Mouse (Mus musculus) brain, embryonic 14.5 days (tissue): ENCODE measurements around the gene Sod1. TPM values are rescaled to one million over a fixed set of nuclear protein-coding genes. Genes with fewer than 3 reads are reported as not detected.

Experiments used
- DNase-seq: peaks from one replicate; pipeline ENCODE4 v3.0.0-alpha.2; 2011; ENCODE audit warnings: low read depth
- CTCF ChIP-seq: fragments of 200-500 bp; IDR thresholded peaks from 2 replicates; pipeline ENCODE4 v1.5.1; 2012; ENCODE audit warnings: inconsistent platforms, mild to moderate bottlenecking, moderate library complexity, borderline replicate concordance; ENCODE audit not compliant: insufficient read depth, insufficient read length; ENCODE audit errors: extremely low read depth
- POLR2A ChIP-seq: fragments of 200-500 bp; IDR thresholded peaks from 2 replicates; pipeline ENCODE4 v1.6.1; 2012; ENCODE audit warnings: mild to moderate bottlenecking, inconsistent platforms, borderline replicate concordance; ENCODE audit not compliant: poor library complexity, insufficient read depth, insufficient read length, severe bottlenecking; ENCODE audit errors: extremely low read depth
- polyA plus RNA-seq: library from polyadenylated mRNA; depleted of rRNA; stranded (reverse); fragments of >200 nt; gene quantifications from 2 replicates; pipeline ENCODE4 v1.2.3, GENCODE M21; 2012; rRNA removed

Sod1 gene
- polyA plus RNA-seq, 1 experiment, result 511 TPM

- no peak for DNase-seq
These were observed 38.4 kb downstream of the Sod1 start for GRCm38 (mm10) chr16:90258950-90259349.

GRCm38 (mm10) chr16:90259623-90260022, 39.1 kb downstream of the Sod1 start:
- no peak for DNase-seq
- no peak for TF ChIP-seq CTCF
- no peak for TF ChIP-seq POLR2A

More at GRCm38 (mm10) chr16:90258950-90259349, 38.4 kb downstream of the Sod1 start:
- no peak for TF ChIP-seq POLR2A
- TF ChIP-seq CTCF, result no peak

- DNase-seq, result no peak
- TF ChIP-seq CTCF, result no peak
- TF ChIP-seq POLR2A, result no peak
These were observed 39.5 kb downstream of the Sod1 start for GRCm38 (mm10) chr16:90260097-90260496.

GRCm38 (mm10) chr16:90261791-90262190, 41.2 kb downstream of the Sod1 start:
- no peak for TF ChIP-seq CTCF
- no peak for TF ChIP-seq POLR2A
- no peak for DNase-seq

- DNase-seq, result no peak
These were observed 43.5 kb downstream of the Sod1 start for GRCm38 (mm10) chr16:90264021-90264420.

GRCm38 (mm10) chr16:90265106-90265505, 44.6 kb downstream of the Sod1 start:
- TF ChIP-seq CTCF (no peak), POLR2A (no peak)
- DNase-seq, result no peak

More at GRCm38 (mm10) chr16:90264021-90264420, 43.5 kb downstream of the Sod1 start:
- TF ChIP-seq CTCF, result no peak
- TF ChIP-seq POLR2A, result no peak

GRCm38 (mm10) chr16:90266581-90266980, 46.0 kb downstream of the Sod1 start:
- TF ChIP-seq CTCF, result no peak
- TF ChIP-seq POLR2A, result no peak
- peak; percentile 56 for DNase-seq

- peak; percentile 5 for DNase-seq
These were observed 55.0 kb downstream of the Sod1 start for GRCm38 (mm10) chr16:90275521-90275920.

More at GRCm38 (mm10) chr16:90275521-90275920, 55.0 kb downstream of the Sod1 start:
- TF ChIP-seq POLR2A (no peak), CTCF (no peak)

Other genes with a start within 250 kb of the Sod1 start
- gene Tiam1, start 77.0 kb upstream of the Sod1 start, polyA plus RNA-seq, result 6.4 and 19.3 TPM in 2 replicates
- 52.6 and 61.2 TPM in 2 replicates for gene Scaf4, start 63.7 kb downstream of the Sod1 start, polyA plus RNA-seq
- 14.3 and 19.4 TPM in 2 replicates for gene Hunk, start 165.3 kb downstream of the Sod1 start, polyA plus RNA-seq